Comparison of ENCODE assay signal across 23 mouse cellular contexts in the genomic region with DNA sequence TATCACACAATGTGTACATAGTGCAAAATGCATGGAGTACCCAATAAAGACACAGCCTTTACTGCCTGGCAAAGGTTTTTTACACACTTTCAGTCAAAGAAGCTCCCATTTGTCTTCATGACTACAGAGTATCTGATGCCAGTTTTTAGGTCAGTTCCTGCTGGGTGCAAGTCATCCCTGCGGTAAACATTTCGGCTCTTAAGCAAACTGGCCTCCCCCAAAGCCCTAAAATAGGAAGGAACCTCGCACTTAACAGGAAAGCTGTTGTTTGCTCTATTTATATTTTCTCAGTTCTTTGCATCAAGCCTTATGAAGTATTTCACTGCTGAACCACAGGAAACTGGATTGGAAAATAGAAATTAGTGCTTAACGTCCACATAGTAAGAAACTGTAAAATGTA.
DNase-seq lines count a peak whose midpoint lies in the region; ATAC-seq lines count a peak whose summit lies in the region.
"Had no signal": no experiment of that assay in that cellular context is flagged by ENCODE, and none has a peak within 500 bp of the region (broad histone marks: within the 10 kb centered on the region; RNA-seq: fewer than 3 reads in every experiment).

No protein-coding gene starts in this region.

- peak; percentile 89 for ATAC-seq in frontal cortex, adult (ENCODE audit: low TSS enrichment)
- peak; percentile 78 to 94; a peak in 3 of 4 replicates for ATAC-seq in hematopoietic stem cell, adult 5-6 weeks (replicated peaks in 1 of 2; ENCODE audit: insufficient read depth in 1 of 2, low FRiP score in 2 of 2, low TSS enrichment in 1 of 2, low read depth in 1 of 2, poor library complexity in 2 of 2, severe bottlenecking in 2 of 2)
- ATAC-seq: forebrain, embryonic 13.5 days; forebrain, embryonic 16.5 days; hindbrain, postnatal 0 days; inflammation-experienced regulatory T-cells, adult 6 months; Patski had no signal

- DNase-seq in frontal cortex, postnatal 10 days (ENCODE audit: low spot score in 2 of 2), result no peak
- peak; percentile 35 for DNase-seq in right cerebral cortex, adult 18-20 months
- DNase-seq in right cerebral cortex, postnatal 4 days, result no peak
- DNase-seq in telencephalon, adult 2 months (ENCODE audit: low read depth, low spot score), result peak; percentile 78
- no peak for DNase-seq in layer of hippocampus, adult 9-10 months (ENCODE audit: low spot score)
- no peak for DNase-seq in kidney, postnatal 14 days
- DNase-seq: adrenal gland, postnatal 10 days; adrenal gland, postnatal 36 days; B cell, adult 2 months; cerebellum, adult 11 months; cerebellum, adult 2 months; cerebellum, adult 9-11 months; cerebellum, postnatal 25 days; gastrocnemius, postnatal 25 days; heart, adult 2 months; heart, postnatal 36 days had no signal

Comparison
In these comparisons a context has a peak if more than half of its experiments do, and no peak if none do; other contexts are left out.
1. DNase-seq: peak in right cerebral cortex, adult 18-20 months (single experiment) and telencephalon, adult 2 months (single experiment); none in frontal cortex, postnatal 10 days (0 of 2), right cerebral cortex, postnatal 4 days (single experiment), layer of hippocampus, adult 9-10 months (single experiment) and kidney, postnatal 14 days (single experiment).